Mouse (Mus musculus) gastrocnemius, adult 2 months (tissue): ENCODE measurements around the gene Thap4. TPM values are rescaled to one million over a fixed set of nuclear protein-coding genes. Genes with fewer than 3 reads are reported as not detected.
"Not testable (repeated sequence)": the region's sequence is repeated elsewhere in the genome, so short reads cannot be mapped to it uniquely, and the experiment has no call there.

Source experiments
- DNase-seq: peaks from one replicate; pipeline ENCODE4 v3.0.0; 2022
- H3K27ac ChIP-seq: fragments of 200-600 bp; 2 replicates; pipeline ENCODE4 v1.8.1; 2022; ENCODE audit warnings: mild to moderate bottlenecking
- H3K4me3 ChIP-seq: fragments of 200-600 bp; 2 replicates; pipeline ENCODE4 v1.8.1; 2022; ENCODE audit warnings: mild to moderate bottlenecking, moderate library complexity
- CTCF ChIP-seq: fragments of 200-600 bp; IDR thresholded peaks from 2 replicates; pipeline ENCODE4 v1.8.1; 2022; ENCODE audit warnings: antibody characterized with exemption, mild to moderate bottlenecking, moderate library complexity
- intact Hi-C: fragments of 180-260 bp; cut with DNase I; formaldehyde crosslinking; loops from one replicate; pipeline ENCODE4 v1.15.1; 2025
- total RNA-seq, 2 experiments: library from RNA; stranded (reverse); gene quantifications; 2 replicates each; pipeline ENCODE4 v1.2.3; 2021

The Thap4 gene
- total RNA-seq, 2 experiments from 2014 or later, result 70.0 to 94.1 TPM

- H3K4me3 ChIP-seq, result no peak overlapping the region
- H3K27ac ChIP-seq, result peak overlapping the region; percentile 66
- no peak for TF ChIP-seq CTCF
- intact Hi-C loops, result no loop called here
- peak; percentile 61 for DNase-seq
Observed at GRCm38 (mm10) chr1:93679889-93680568, 74.6 kb downstream of the Thap4 start.

- Histone ChIP-seq H3K4me3 (no peak overlapping the region), H3K27ac (no peak overlapping the region)
- intact Hi-C loops, result no loop called here
- TF ChIP-seq CTCF, result no peak
- peak; percentile 71 for DNase-seq
Observed at GRCm38 (mm10) chr1:93678386-93678785, 76.3 kb downstream of the Thap4 start.

- intact Hi-C loops, result no loop called here
- no peak overlapping the region for H3K27ac ChIP-seq
- no peak overlapping the region for H3K4me3 ChIP-seq
- DNase-seq, result no peak
- no peak for TF ChIP-seq CTCF
Observed at GRCm38 (mm10) chr1:93672682-93673081, 82.0 kb downstream of the Thap4 start.

- no peak for DNase-seq
- H3K27ac ChIP-seq, result no peak overlapping the region
- TF ChIP-seq CTCF, result no peak
- intact Hi-C loops, result loop anchor here (2.0 kb wide), 1 partner anchor 133 kb away; the partner anchor contains the start of gene Ing5
- H3K4me3 ChIP-seq, result no peak overlapping the region
Observed at GRCm38 (mm10) chr1:93669941-93670340, 84.7 kb downstream of the Thap4 start.

GRCm38 (mm10) chr1:93668791-93669548 is 85.7 kb downstream of the Thap4 start:
- intact Hi-C loops, result loop anchor here (1.0 to 2.0 kb wide), 2 partner anchors 57 to 134 kb away; partner anchors contain the start of gene Ing5
- TF ChIP-seq CTCF, result peak; percentile 79
- H3K4me3 ChIP-seq, result peak overlapping the region; percentile 71
- peak overlapping the region; percentile 72 for H3K27ac ChIP-seq
- DNase-seq, result peak; percentile 85

- intact Hi-C loops, result loop anchor here (1.0 to 2.0 kb wide), 2 partner anchors 58 to 135 kb away; partner anchors contain the start of gene Ing5
- no peak for TF ChIP-seq CTCF
- no peak overlapping the region; the same call in 1 of the 2 replicates for H3K27ac ChIP-seq
- DNase-seq, result no peak
- H3K4me3 ChIP-seq, result no peak overlapping the region; the same call in 1 of the 2 replicates
Observed at GRCm38 (mm10) chr1:93667760-93668400, 86.8 kb downstream of the Thap4 start.

GRCm38 (mm10) chr1:93658559-93658958 is 96.1 kb downstream of the Thap4 start, which contains the start of gene Stk25:
Gene Stk25, minus strand, starts transcription at chr1:93658659.
- DNase-seq, intact Hi-C loops, H3K27ac ChIP-seq, H3K4me3 ChIP-seq: not testable (repeated sequence)

GRCm38 (mm10) chr1:93657025-93657360 is 97.7 kb downstream of the Thap4 start:
- TF ChIP-seq CTCF, result no peak
- Histone ChIP-seq H3K4me3 (no peak overlapping the region), H3K27ac (no peak overlapping the region)
- intact Hi-C loops, result no loop called here
- DNase-seq, result no peak

- no peak for DNase-seq
- no peak overlapping the region for H3K4me3 ChIP-seq
- no peak overlapping the region for H3K27ac ChIP-seq
- intact Hi-C loops, result no loop called here
- TF ChIP-seq CTCF, result no peak
Observed at GRCm38 (mm10) chr1:93656325-93657024, 98.2 kb downstream of the Thap4 start.

GRCm38 (mm10) chr1:93654798-93655197 is 99.9 kb downstream of the Thap4 start:
- no peak for TF ChIP-seq CTCF
- intact Hi-C loops, result no loop called here
- H3K27ac ChIP-seq, result no peak overlapping the region
- no peak for DNase-seq
- H3K4me3 ChIP-seq, result no peak overlapping the region

- no peak for DNase-seq
- intact Hi-C loops, result no loop called here
- H3K27ac ChIP-seq, result no peak overlapping the region
- no peak overlapping the region for H3K4me3 ChIP-seq
- no peak for TF ChIP-seq CTCF
Observed at GRCm38 (mm10) chr1:93654275-93654674, 100.4 kb downstream of the Thap4 start.

Other genes with a start within 250 kb of the Thap4 start
- gene Farp2, start 242.8 kb downstream of the Thap4 start, total RNA-seq, result 10 to 100 TPM; 13.1 to 13.4 TPM
- gene Stk25, start 96.2 kb downstream of the Thap4 start, total RNA-seq, result 10 to 100 TPM; 90.1 to 90.5 TPM
- 1 to 10 TPM in 1 of 2 experiments, under 1 TPM in 1; 0.59 to 1.1 TPM for gene Bok, start 69.2 kb downstream of the Thap4 start, total RNA-seq
- gene Atg4b, start 3.4 kb downstream of the Thap4 start, total RNA-seq, result 10 to 100 TPM; 24.0 to 31.3 TPM
- gene Dtymk, start 47.1 kb upstream of the Thap4 start, total RNA-seq, result 10 to 100 TPM; 14.1 to 18.6 TPM
- gene Ing5, start 49.1 kb upstream of the Thap4 start, total RNA-seq, result 1 to 10 TPM; 3.6 to 5.8 TPM
- 10 to 100 TPM; 21.7 to 22.9 TPM for gene D2hgdh, start 70.0 kb upstream of the Thap4 start, total RNA-seq
- not detected for gene Gal3st2, start 106.4 kb upstream of the Thap4 start, total RNA-seq
- gene Gal3st2b, start 163.4 kb upstream of the Thap4 start, total RNA-seq, result under 1 TPM; 0.08 to 0.15 TPM
- under 1 TPM; 0.03 to 0.06 TPM for gene Gal3st2c, start 235.6 kb upstream of the Thap4 start, total RNA-seq